Mouse (Mus musculus) liver, adult 2 months (tissue): ENCODE data around the gene Ccnq.

Experiments used
- CTCF ChIP-seq: fragments of 200-500 bp; IDR thresholded peaks from 2 replicates; pipeline ENCODE4 v1.5.1; 2011; ENCODE audit warnings: low read depth, low read length, control low read depth
- POLR2A ChIP-seq: fragments of 200-500 bp; IDR thresholded peaks from 2 replicates; pipeline ENCODE4 v1.6.1; 2011; ENCODE audit warnings: low read length, control low read depth; ENCODE audit not compliant: insufficient read depth; ENCODE audit errors: extremely low read depth

- TF ChIP-seq CTCF: no peak
- no peak for TF ChIP-seq POLR2A
Measured at GRCm38 (mm10) chr11:78728041-78728440, 23.5 kb downstream of the Ccnq start.
